Mouse (Mus musculus): Measurements from ENCODE around the gene Hist1h2bp.
A peak's percentile ranks its signal among the peaks of the same experiment; 100 is the strongest.
"Not testable (repeated sequence)": the region's sequence is repeated elsewhere in the genome, so short reads cannot be mapped to it uniquely, and the experiment has no call there.

Hist1h2bp gene

GRCm38 (mm10) chr13:21783734-21784161 lies 3.5 kb upstream of the Hist1h2bp start:
- peak; percentile 46 to 54 for DNase-seq

GRCm38 (mm10) chr13:21784311-21784710 lies 3.0 kb upstream of the Hist1h2bp start:
- no peak for DNase-seq

GRCm38 (mm10) chr13:21786189-21786898 lies 917 bp upstream of the Hist1h2bp start:
- DNase-seq = no peak

GRCm38 (mm10) chr13:21787760-21788593 lies 716 bp downstream of the Hist1h2bp start:
- no peak for DNase-seq

- no peak for DNase-seq
Measured at GRCm38 (mm10) chr13:21789925-21790324, 2.7 kb downstream of the Hist1h2bp start.

GRCm38 (mm10) chr13:21790601-21791283 lies 3.5 kb downstream of the Hist1h2bp start:
- DNase-seq = no peak

GRCm38 (mm10) chr13:21795584-21795983 lies 8.3 kb downstream of the Hist1h2bp start:
- DNase-seq = no peak

- not testable (repeated sequence) for DNase-seq
Measured at GRCm38 (mm10) chr13:21797163-21797562, 9.9 kb downstream of the Hist1h2bp start.

- DNase-seq = not testable (repeated sequence)
Measured at GRCm38 (mm10) chr13:21803058-21803457, 15.8 kb downstream of the Hist1h2bp start.

- DNase-seq = not testable (repeated sequence)
Measured at GRCm38 (mm10) chr13:21810073-21810472, 22.8 kb downstream of the Hist1h2bp start, which contains the start of the genes Hist1h2bq and Hist1h2ao. Hist1h2bq (minus strand) TSS chr13:21810197. Hist1h2ao (plus strand) TSS chr13:21810465.

GRCm38 (mm10) chr13:21811074-21811473 lies 23.8 kb downstream of the Hist1h2bp start:
- DNase-seq = not testable (repeated sequence)

- peak; percentile 62 for DNase-seq
Measured at GRCm38 (mm10) chr13:21811539-21811938, 24.3 kb downstream of the Hist1h2bp start, which contains the start of gene Hist1h4m. Hist1h4m (plus strand) TSS chr13:21811746.

- peak; percentile 23 to 27 for DNase-seq
Measured at GRCm38 (mm10) chr13:21812092-21812491, 24.8 kb downstream of the Hist1h2bp start.

- not testable (repeated sequence) for DNase-seq
Measured at GRCm38 (mm10) chr13:21820082-21820890, 33.0 kb downstream of the Hist1h2bp start.

- DNase-seq = no peak
Measured at GRCm38 (mm10) chr13:21828511-21828910, 41.2 kb downstream of the Hist1h2bp start.

GRCm38 (mm10) chr13:21830344-21830743 lies 43.1 kb downstream of the Hist1h2bp start:
- no peak for DNase-seq

GRCm38 (mm10) chr13:21831418-21832394 lies 44.4 kb downstream of the Hist1h2bp start, which contains the start of gene Hist1h4n:
Hist1h4n (minus strand) TSS chr13:21832196.
- peak; percentile 54 to 56 for DNase-seq

GRCm38 (mm10) chr13:21833461-21833860 lies 46.2 kb downstream of the Hist1h2bp start, which contains the start of the genes Hist1h2ap and Hist1h2br:
Hist1h2ap (minus strand) TSS chr13:21833507.
Hist1h2br (plus strand) TSS chr13:21833743.
- DNase-seq = not testable (repeated sequence)

Data from B cell, adult 2 months (primary cell).